Mouse (Mus musculus) right cerebral cortex, postnatal 36 days (tissue): ENCODE results near the gene Nab2.
"Not testable (repeated sequence)": the region's sequence is repeated elsewhere in the genome, so short reads cannot be mapped to it uniquely, and the experiment has no call there.

Source experiments
- DNase-seq, 2 experiments: peaks; one replicate each; pipeline ENCODE4 v3.0.0; 2022; ENCODE audit warnings: low spot score in 2 of 2, mixed read lengths in 1 of 2

Gene Nab2

GRCm38 (mm10) chr10:127674046-127674655 lies 5.8 kb upstream of the Nab2 start:
- DNase-seq, result no peak

GRCm38 (mm10) chr10:127671276-127671675 lies 2.9 kb upstream of the Nab2 start:
- DNase-seq, result no peak

DNA sequence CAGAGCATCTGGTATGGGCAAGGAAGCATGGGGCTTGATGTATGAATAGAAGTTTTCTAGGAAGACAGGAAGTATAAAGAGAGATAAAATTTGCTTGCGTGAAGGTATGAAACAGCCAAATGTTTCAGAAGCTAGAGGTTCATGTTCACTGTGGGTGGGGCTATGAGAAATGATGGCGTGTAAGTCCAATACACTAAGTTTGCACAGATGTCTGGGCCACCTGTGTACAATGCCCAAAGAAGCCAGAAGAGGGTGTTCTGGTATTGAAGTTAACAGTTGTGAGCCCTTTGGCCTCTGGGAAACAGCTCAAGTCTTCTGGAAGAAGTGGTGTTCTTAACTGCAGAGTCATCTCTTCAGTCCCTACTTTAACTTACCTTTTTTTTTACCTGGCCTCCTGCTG lies 1.8 kb upstream of the Nab2 start:
- no peak for DNase-seq

DNA sequence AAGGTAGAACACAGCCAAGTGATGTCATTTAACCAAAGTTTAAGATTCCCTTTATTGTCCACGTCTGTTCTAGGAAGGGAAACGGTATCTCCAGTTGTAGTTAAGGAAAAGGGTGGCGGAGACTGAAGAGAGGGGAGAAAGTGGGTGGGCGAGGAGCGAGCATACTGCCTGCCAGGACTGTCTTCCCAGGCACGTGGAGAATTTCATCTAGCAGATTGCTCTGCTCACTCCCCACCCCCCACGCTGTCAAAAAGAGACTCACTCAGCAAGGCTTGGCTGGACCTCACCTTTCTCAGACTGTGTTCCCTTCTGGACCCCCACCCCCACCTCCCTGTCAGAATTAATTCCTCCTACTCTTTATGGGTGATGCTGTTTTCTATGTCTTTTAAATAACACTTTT lies 802 bp upstream of the Nab2 start:
- DNase-seq, result peak; percentile 54 to 68

GRCm38 (mm10) chr10:127667269-127668092 lies 887 bp downstream of the Nab2 start:
- peak; percentile 71 to 79 for DNase-seq

DNA sequence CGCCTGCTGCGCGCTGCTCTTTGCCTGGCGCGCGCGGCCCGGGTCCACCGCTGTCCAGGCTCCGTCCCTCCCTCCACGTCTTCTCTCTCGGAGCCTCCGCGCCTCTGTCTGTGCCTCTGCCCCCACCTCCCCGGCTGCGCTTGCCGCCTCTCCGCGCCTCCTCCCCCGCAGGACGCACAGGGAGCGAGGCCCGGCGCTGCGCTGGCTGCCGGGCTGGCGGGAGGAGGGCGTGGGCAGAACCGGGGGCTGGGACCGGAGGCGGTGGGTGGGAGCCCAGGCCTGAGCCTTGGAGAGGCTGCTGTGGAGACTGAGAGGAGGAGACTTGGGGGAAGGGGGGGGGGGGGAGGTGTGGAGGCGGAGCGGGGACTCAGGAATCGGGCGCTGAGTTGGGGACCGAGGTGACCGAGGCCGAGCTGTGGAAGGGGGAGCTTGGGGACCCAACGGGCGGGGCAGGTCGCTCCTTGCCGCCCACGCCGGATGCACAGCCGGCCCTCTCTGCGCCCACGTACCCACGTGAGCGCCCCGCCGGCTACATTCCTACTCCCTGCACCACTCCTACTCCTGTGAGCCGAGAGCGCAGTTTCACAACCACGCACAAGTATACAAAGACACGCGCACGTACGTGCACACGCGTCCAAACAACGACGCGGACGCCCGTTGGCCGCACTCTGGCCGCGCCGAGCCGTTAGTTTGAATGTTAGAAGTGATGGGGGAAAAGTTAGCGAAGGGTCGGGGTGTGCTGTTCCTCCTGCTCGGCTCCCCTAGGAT lies 1.7 kb downstream of the Nab2 start, which contains the start of gene Nemp1:
TSS of gene Nemp1 (plus strand) at position 401 of the 768 bp plus-strand sequence.
- DNase-seq, result peak; percentile 73 to 74

DNA sequence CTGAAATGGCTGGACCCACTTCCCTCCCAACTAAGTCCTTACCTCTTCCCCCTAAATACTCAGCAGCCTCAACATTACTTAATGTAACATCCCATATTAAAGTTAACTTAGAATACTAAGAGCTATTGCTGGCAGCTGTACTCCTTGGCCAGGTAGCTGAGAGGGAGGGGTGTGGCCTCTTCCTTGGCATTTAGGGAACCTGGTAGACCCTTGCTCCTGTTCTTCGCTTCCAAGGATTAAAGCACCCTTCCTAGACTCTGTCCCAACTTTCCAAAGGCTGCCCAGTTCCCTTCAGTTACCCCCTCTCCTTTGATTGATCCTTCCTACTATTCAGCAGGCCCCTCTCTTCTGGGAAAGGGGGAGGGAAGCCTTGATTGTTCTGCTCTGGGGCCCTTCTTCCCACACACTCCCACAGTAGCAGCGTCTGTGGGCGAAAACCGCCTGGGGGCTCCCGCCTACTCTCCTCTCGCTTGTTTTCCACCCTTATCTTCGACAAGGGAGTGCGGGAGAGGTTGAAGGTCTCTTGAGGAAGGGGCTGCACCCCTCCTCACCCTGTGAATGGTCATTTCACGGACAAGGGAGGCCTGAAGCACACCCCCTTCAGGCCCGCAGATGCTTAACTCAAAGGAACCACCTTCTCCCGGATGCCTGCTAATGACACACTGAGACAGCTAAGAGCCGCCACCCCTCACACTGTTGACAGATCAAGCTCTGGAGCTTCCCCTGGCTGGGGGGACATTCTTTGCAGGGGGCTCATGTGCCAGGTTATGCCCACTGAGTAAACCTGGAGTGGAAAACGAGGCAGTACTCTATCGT lies 2.8 kb downstream of the Nab2 start:
- no peak for DNase-seq

GRCm38 (mm10) chr10:127664891-127665290 lies 3.5 kb downstream of the Nab2 start:
- DNase-seq, result no peak

GRCm38 (mm10) chr10:127664166-127664565 lies 4.2 kb downstream of the Nab2 start:
- DNase-seq, result no peak

- DNase-seq, result no peak
Observed at GRCm38 (mm10) chr10:127663590-127663989, 4.8 kb downstream of the Nab2 start.

GRCm38 (mm10) chr10:127662666-127663253 lies 5.6 kb downstream of the Nab2 start:
- DNase-seq, result no peak

- peak; percentile 55 to 69 for DNase-seq
Observed at GRCm38 (mm10) chr10:127661915-127662663, 6.3 kb downstream of the Nab2 start.

DNA sequence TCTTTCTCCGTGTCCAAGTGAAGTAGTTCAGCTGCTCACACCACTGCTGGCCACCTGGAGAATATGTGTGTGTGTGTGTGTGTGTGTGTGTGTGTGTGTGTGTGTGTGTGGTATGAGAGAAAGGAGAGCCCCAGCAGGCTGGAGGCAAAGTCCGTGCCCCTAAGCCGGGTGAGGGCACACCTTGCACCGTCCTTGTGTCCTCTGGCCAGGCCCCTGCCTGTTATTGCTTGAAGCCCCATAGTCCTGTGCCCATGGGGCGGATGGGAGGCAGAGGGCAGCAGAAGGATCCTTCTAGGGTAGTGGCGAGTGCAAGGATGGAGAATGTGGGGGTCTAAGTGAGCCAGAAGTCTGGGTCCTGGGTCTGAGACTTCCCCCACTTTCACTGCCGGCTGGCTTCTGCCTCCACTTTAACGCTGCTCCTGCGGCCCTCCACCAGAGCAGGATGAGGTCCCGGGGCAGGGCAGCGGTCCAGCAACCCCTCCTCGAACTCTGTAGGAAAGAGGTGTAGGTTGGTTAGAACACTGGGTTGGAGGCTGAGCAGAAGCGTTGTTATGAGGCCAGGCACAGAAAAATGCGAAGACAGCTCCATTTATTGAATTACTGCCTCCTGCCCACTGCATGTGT lies 7.0 kb downstream of the Nab2 start:
- no peak for DNase-seq

GRCm38 (mm10) chr10:127659551-127659950 lies 8.8 kb downstream of the Nab2 start:
- DNase-seq, result no peak

DNA sequence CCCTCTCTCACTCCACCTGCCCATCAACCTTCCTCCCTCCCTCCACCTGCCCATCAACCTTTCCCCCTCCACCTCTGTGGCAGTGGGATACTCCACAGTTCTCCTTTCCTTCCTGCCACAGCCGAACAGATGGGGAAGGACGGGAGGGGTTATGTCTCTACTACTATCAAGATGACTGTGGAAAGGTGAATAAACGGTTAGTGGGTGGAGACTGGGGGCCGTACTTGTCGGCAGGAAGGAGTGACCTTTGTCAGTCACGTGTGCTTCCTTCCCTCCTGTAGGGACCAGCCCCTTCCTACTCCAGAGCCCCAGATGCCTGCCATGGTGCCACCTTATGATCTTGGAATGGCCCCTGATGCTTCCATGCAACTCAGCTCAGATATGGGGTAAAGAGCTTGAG lies 10.3 kb downstream of the Nab2 start:
- DNase-seq, result no peak

GRCm38 (mm10) chr10:127657617-127658016 lies 10.8 kb downstream of the Nab2 start:
- not testable (repeated sequence) for DNase-seq

DNA sequence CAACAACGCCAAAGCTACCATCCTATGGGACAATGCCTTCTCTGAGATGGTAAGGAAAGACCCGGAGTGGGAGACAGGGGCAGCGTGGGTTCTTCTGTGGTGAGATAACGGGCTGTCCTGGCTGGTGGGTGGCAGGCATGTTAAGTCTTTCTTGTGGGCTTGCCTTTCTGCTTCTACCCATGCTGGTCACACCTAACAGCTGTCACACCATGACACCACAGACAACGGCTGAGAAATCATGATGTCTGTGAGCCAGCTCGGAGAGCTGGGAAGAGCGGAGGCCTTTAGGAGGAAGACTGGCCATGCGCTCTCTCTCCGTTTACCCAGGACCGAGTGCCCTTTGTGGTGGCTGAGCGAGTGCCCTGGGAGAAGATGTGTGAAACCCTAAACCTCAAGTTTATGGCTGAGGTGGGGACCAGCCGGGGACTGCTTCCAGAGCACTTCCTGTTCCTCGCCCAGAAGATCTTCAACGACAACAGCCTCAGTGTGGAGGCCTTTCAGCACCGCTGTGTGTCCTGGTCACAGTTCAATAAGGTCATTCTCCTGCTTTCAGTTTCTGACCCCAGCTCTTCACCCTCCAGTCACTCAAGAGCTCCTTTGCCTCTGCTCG lies 13.3 kb downstream of the Nab2 start:
- DNase-seq, result no peak

- DNase-seq, result no peak
Observed at GRCm38 (mm10) chr10:127652906-127653638, 15.3 kb downstream of the Nab2 start.

DNA sequence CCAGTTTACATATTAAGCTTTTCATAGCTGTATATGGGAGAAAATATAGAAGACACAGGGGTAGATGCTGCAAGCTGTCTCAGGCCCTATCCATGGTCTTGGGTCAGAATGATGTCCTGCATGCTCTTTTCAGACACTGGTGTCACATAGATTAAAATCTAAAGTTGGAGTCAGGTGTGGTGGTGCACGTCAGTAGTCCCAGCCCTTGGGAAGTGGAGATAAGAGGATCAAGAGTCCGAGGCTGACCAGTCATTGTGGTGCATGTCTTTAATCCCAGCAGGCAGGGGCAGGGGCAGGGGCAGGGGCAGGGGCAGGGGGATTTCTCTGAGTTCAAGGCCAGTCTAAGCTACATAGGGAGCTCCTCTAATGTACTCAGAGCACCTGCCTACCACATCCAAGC lies 22.6 kb downstream of the Nab2 start:
- no peak for DNase-seq
